Mouse (Mus musculus): ENCODE results near the gene Fam171b. TPM values are rescaled to one million over a fixed set of nuclear protein-coding genes. Genes with fewer than 3 reads are reported as not detected.

The Fam171b gene
- polyA plus RNA-seq (2014; fragmentation: Nextera tagmentation; extraction: Ambion mirVana) = 1.9 and 3.6 TPM in 2 replicates

DNA sequence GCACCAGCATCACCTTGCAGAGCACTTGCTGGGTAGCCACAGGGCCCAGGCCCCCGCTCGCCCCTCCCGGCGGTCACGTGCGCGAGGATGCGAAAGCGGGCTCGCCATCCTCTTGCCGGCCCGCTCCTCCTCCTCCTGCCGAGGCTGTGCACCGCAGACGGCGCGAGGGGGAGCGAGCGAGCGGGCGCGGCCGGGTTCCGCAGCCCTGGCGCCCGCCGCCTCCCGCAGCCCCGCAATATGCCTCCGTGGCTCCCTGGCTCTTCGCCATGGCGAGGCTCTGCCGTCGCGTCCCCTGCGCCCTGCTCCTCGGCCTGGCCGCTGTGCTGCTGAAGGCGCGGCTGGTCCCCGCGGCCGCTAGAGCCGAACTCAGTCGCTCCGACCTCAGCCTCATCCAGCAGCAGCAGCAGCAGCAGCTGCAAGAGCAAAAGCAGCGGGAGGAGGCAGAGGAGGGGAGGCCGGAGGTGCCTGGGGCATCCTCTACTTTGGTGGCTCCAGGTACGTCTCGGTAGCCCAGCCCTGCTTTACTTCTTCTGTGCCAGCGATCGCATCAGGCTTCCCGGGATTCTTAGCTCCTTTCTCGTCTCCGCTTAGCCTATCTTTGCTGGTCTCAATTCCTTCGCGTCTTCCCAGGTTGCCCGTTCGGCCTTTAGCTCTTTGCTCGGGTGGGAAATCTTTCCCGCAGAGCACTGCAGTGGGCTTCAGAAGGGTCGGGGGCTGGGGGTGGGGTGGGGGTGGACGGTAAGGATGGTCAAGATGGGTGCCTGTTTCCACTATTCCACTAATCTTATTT lies at the start of gene Fam171b:
TSS of gene Fam171b (plus strand) at position 154 of the 790 bp plus-strand sequence.
- WGBS = under 1% methylated on average over 58 of the region's 63 CpGs
- H3K9ac ChIP-seq (ENCODE audit: low read length) = peak within 1 kb of the TSS; percentile 71
- peaks cover 29% of the 10 kb centered on the region for H3K27me3 ChIP-seq (ENCODE audit: control insufficient read depth, insufficient read depth, low read length)
- H3K36me3 ChIP-seq (ENCODE audit: control insufficient read depth, insufficient read depth, low read length) = no peaks in the 10 kb centered on the region
- H3K4me1 ChIP-seq (ENCODE audit: control insufficient read depth in 2 of 2, insufficient read depth in 2 of 2, low read length in 2 of 2) = peaks cover 0 to 5% of the 10 kb centered on the region in 2 experiments; a peak in 1 of 4 replicates
- ATAC-seq (ENCODE audit: insufficient number of reproducible peaks, insufficient read depth, low FRiP score, low read depth) = peak; percentile 83
- peak within 1 kb of the TSS; percentile 95 for H3K4me2 ChIP-seq (ENCODE audit: low read length)
- H3K27ac ChIP-seq (replicated peaks in 1 of 2; ENCODE audit: control insufficient read depth in 1 of 2, insufficient read depth in 1 of 2, low read depth in 2 of 2, low read length in 2 of 2) = no peak within 1 kb of the TSS
- H3K9me3 ChIP-seq (ENCODE audit: control insufficient read depth, low read length) = no peaks in the 10 kb centered on the region
- H3K4me3 ChIP-seq (ENCODE audit: control insufficient read depth in 1 of 2, insufficient read depth in 1 of 2, low read depth in 1 of 2, low read length in 2 of 2) = peak within 1 kb of the TSS; percentile 61 to 64

DNA sequence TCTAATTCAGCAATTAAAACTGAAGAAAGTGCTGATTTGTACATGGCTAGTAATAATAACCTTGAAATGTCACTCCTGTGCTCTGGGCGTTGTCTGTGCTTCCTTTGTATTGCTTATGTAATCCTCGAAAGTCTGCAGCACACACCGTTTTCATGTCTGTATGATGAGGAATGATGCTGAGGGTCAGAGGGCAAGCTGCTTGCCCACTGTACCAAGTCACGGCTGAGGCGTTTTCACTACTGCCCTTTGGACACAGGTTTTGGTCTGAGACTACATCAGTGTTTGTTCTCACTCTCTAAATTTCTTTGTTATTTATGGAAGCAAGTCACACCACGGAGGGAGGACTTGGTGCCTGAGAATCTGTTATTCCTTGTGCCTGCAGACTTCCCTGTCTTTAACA lies 46.4 kb upstream of the Fam171b start:
- Histone ChIP-seq H3K9me3 (ENCODE audit: control insufficient read depth, low read length) (no peaks in the 10 kb centered on the region), H3K4me1 (ENCODE audit: control insufficient read depth in 2 of 2, insufficient read depth in 2 of 2, low read length in 2 of 2) (0 out of 4 replicates have a peak, but pooled peaks cover 0 to 5% of the 10 kb centered on the region in 2 experiments), H3K27ac (replicated peaks in 1 of 2; ENCODE audit: control insufficient read depth in 1 of 2, insufficient read depth in 1 of 2, low read depth in 2 of 2, low read length in 2 of 2) (no peak overlapping the region), H3K36me3 (ENCODE audit: control insufficient read depth, insufficient read depth, low read length) (peaks cover 35% of the 10 kb centered on the region), H3K27me3 (ENCODE audit: control insufficient read depth, insufficient read depth, low read length) (peaks cover 18% of the 10 kb centered on the region), H3K4me2 (ENCODE audit: low read length) (no peak overlapping the region), H3K9ac (ENCODE audit: low read length) (no peak overlapping the region), H3K4me3 (ENCODE audit: control insufficient read depth in 1 of 2, insufficient read depth in 1 of 2, low read depth in 1 of 2, low read length in 2 of 2) (no peak overlapping the region)
- WGBS = 77% methylated on average over 6 of the region's 6 CpGs
- no peak for ATAC-seq (ENCODE audit: insufficient number of reproducible peaks, insufficient read depth, low FRiP score, low read depth)

DNA sequence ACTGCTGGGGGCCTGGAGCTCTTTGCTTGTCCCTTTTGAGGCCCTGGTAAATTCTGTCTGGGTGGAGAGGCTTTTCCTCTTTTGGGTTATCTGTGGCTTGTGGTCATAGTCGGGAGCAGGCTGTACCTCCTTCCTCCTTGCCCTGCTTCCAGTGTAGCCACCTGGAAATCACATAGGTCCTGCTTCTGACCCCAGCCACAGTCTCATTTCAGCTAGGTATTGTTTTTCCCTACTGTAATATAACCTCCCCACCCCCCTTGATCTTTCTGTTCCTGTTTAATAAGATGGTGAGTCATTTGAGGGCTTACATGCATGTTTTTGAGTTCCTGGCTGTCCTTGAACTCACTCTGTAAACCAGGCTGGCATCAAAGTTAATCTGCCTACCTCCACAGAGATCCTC lies 45.6 kb upstream of the Fam171b start:
- no peak for ATAC-seq (ENCODE audit: insufficient number of reproducible peaks, insufficient read depth, low FRiP score, low read depth)
- Histone ChIP-seq H3K4me3 (ENCODE audit: control insufficient read depth in 1 of 2, insufficient read depth in 1 of 2, low read depth in 1 of 2, low read length in 2 of 2) (no peak overlapping the region), H3K27ac (replicated peaks in 1 of 2; ENCODE audit: control insufficient read depth in 1 of 2, insufficient read depth in 1 of 2, low read depth in 2 of 2, low read length in 2 of 2) (no peak overlapping the region), H3K27me3 (ENCODE audit: control insufficient read depth, insufficient read depth, low read length) (peaks cover 13% of the 10 kb centered on the region), H3K4me2 (ENCODE audit: low read length) (no peak overlapping the region), H3K36me3 (ENCODE audit: control insufficient read depth, insufficient read depth, low read length) (peaks cover 37% of the 10 kb centered on the region), H3K4me1 (ENCODE audit: control insufficient read depth in 2 of 2, insufficient read depth in 2 of 2, low read length in 2 of 2) (0 out of 4 replicates have a peak, but pooled peaks cover 0 to 5% of the 10 kb centered on the region in 2 experiments), H3K9ac (ENCODE audit: low read length) (no peak overlapping the region), H3K9me3 (ENCODE audit: control insufficient read depth, low read length) (no peaks in the 10 kb centered on the region)
- 73% methylated on average over 1 of the region's 1 CpGs for WGBS

DNA sequence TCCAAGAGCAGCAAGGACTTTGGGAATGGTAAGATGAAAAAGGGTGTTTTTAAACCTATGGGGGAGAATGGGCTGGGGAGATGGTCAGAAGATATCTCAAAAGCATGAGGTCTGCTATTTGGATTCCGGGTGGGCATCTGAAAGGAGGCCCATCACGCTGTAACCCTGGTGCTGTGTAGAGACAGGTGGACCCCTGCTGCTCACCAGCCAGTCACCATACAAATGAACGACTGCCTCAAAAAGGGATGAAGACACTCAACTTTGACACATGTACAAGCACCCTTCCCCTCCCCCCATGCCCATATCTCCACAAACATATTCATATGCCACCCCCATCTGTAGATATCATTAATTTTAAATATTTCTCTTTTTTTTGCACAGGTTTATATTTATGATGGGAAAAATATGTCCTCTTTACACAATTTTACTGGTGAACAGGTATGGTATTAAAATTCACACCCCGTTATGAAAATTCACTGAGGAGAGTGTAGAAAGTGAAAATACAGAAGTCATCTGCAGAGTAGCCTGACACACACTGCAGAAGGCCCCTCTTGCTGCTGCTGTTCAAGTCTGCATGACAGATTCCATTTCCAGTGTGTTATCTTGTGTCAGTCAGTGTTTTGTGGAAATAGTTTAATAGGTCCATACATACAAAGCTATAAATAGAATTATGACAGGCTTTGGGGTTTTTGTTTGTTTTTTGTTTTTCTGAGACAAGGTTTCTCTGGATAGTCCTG lies 44.0 kb upstream of the Fam171b start:
- WGBS = 84% methylated on average over 4 of the region's 4 CpGs
- peaks cover 53% of the 10 kb centered on the region for H3K36me3 ChIP-seq (ENCODE audit: control insufficient read depth, insufficient read depth, low read length)

DNA sequence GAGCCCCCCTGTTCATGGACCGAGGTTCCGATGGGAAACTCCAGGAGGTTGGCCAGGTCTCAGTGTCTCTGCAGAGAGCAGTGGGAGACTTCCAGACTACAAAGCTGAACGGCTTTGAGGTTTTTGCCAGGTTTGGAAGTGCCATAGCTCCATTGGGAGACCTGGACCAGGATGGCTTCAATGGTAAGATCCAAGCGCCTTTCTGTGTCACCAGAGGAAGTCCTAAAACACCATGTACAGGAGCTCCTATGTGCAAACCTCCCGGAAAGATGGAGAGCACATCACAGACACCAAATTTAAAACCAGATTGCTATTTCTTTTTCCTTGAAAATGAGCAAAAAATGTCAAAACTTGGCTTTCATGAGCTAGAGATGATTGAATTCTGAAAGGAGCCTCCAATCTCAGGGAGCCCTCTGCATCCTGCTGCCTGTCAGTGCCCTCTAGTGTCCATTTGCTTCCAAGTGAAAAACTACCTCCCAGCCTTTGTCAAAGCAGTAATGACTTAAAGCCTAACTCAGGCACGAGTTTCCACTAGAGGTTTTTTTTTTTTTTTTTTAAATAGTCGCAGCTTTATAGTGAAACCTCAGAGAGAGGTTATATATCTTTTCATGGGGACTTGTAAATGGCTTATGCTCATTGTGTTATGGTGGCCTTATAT lies 41.2 kb upstream of the Fam171b start:
- Histone ChIP-seq H3K4me2 (ENCODE audit: low read length) (no peak overlapping the region), H3K27ac (replicated peaks in 1 of 2; ENCODE audit: control insufficient read depth in 1 of 2, insufficient read depth in 1 of 2, low read depth in 2 of 2, low read length in 2 of 2) (no peak overlapping the region), H3K27me3 (ENCODE audit: control insufficient read depth, insufficient read depth, low read length) (peaks cover 2% of the 10 kb centered on the region; the same call in 1 of the 2 replicates), H3K4me1 (ENCODE audit: control insufficient read depth in 2 of 2, insufficient read depth in 2 of 2, low read length in 2 of 2) (0 out of 4 replicates have a peak, but pooled peaks cover 0 to 5% of the 10 kb centered on the region in 2 experiments), H3K9ac (ENCODE audit: low read length) (no peak overlapping the region), H3K9me3 (ENCODE audit: control insufficient read depth, low read length) (no peaks in the 10 kb centered on the region), H3K36me3 (ENCODE audit: control insufficient read depth, insufficient read depth, low read length) (peaks cover 61% of the 10 kb centered on the region), H3K4me3 (ENCODE audit: control insufficient read depth in 1 of 2, insufficient read depth in 1 of 2, low read depth in 1 of 2, low read length in 2 of 2) (no peak overlapping the region)
- WGBS = 55% methylated on average over 7 of the region's 7 CpGs
- ATAC-seq (ENCODE audit: insufficient number of reproducible peaks, insufficient read depth, low FRiP score, low read depth) = no peak

More for the DNA sequence above, 44.0 kb upstream of the Fam171b start:
- Histone ChIP-seq H3K4me3 (ENCODE audit: control insufficient read depth in 1 of 2, insufficient read depth in 1 of 2, low read depth in 1 of 2, low read length in 2 of 2) (no peak overlapping the region), H3K9me3 (ENCODE audit: control insufficient read depth, low read length) (no peaks in the 10 kb centered on the region), H3K27ac (replicated peaks in 1 of 2; ENCODE audit: control insufficient read depth in 1 of 2, insufficient read depth in 1 of 2, low read depth in 2 of 2, low read length in 2 of 2) (no peak overlapping the region), H3K9ac (ENCODE audit: low read length) (no peak overlapping the region), H3K4me1 (ENCODE audit: control insufficient read depth in 2 of 2, insufficient read depth in 2 of 2, low read length in 2 of 2) (0 out of 4 replicates have a peak, but pooled peaks cover 0 to 5% of the 10 kb centered on the region in 2 experiments), H3K27me3 (ENCODE audit: control insufficient read depth, insufficient read depth, low read length) (peaks cover 10% of the 10 kb centered on the region), H3K4me2 (ENCODE audit: low read length) (no peak overlapping the region)
- no peak for ATAC-seq (ENCODE audit: insufficient number of reproducible peaks, insufficient read depth, low FRiP score, low read depth)

DNA sequence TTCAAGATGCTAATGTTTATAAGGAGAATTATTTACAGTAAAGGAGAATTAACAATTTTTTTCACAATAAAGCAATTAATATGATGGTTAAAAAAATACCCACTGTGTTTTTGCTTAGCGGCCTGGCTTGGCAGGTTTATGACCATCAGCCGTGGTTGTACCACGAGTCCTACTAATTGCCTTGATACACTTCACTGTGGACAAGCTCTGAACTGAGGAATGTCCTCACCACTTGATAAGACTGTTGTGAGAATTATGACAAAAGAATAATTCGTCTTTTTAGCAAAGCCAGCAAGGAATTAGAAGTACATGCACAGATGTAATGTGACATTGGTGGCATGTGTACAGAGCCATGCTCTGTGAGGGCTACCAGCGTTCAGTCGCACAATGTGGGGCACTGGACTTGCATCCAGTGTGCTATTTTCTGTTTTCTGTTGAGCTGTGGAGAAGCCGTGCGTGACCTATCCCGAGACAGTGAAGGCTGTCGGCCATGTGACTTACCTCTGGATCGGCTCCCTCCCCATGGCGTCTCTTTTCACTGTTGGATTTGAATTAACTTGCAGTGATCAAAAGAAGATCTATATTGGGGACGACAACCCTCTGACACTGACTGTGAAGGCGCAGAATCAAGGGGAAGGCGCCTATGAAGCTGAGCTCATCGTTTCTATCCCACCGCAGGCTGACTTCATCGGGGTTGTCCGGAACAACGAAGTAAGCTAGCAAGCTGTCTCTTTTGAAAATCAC lies 20.9 kb upstream of the Fam171b start:
- Histone ChIP-seq H3K27me3 (ENCODE audit: control insufficient read depth, insufficient read depth, low read length) (no peaks in the 10 kb centered on the region), H3K4me2 (ENCODE audit: low read length) (no peak overlapping the region), H3K36me3 (ENCODE audit: control insufficient read depth, insufficient read depth, low read length) (peaks cover 78% of the 10 kb centered on the region), H3K9ac (ENCODE audit: low read length) (no peak overlapping the region), H3K27ac (replicated peaks in 1 of 2; ENCODE audit: control insufficient read depth in 1 of 2, insufficient read depth in 1 of 2, low read depth in 2 of 2, low read length in 2 of 2) (no peak overlapping the region), H3K4me1 (ENCODE audit: control insufficient read depth in 2 of 2, insufficient read depth in 2 of 2, low read length in 2 of 2) (no peaks in the 10 kb centered on the region), H3K4me3 (ENCODE audit: control insufficient read depth in 1 of 2, insufficient read depth in 1 of 2, low read depth in 1 of 2, low read length in 2 of 2) (no peak overlapping the region), H3K9me3 (ENCODE audit: control insufficient read depth, low read length) (no peaks in the 10 kb centered on the region)
- ATAC-seq (ENCODE audit: insufficient number of reproducible peaks, insufficient read depth, low FRiP score, low read depth) = no peak
- WGBS = 89% methylated on average over 20 of the region's 20 CpGs

DNA sequence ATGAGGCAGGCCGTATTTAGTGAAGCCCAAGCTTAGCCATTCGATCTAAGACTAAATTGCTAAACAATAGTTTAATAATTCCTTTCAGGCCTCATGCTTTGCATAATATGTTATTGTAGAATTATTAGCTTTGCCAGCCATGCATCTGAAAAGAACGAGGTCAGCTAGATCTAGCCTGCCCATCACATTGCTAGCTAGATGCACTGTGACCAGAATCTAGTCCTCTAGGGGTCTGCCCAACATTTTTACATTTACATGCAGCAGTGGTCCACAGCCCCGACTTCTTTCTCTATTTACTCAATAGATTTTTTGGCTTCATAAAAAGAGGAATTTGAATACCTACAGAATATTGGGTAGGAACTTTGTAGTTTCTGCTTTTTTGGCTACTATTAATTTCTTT lies 20.3 kb upstream of the Fam171b start:
- H3K4me1 ChIP-seq (ENCODE audit: control insufficient read depth in 2 of 2, insufficient read depth in 2 of 2, low read length in 2 of 2) = no peaks in the 10 kb centered on the region
- H3K27me3 ChIP-seq (ENCODE audit: control insufficient read depth, insufficient read depth, low read length) = no peaks in the 10 kb centered on the region
- H3K9ac ChIP-seq (ENCODE audit: low read length) = no peak overlapping the region
- no peaks in the 10 kb centered on the region for H3K9me3 ChIP-seq (ENCODE audit: control insufficient read depth, low read length)
- H3K4me2 ChIP-seq (ENCODE audit: low read length) = no peak overlapping the region
- no peak overlapping the region for H3K27ac ChIP-seq (replicated peaks in 1 of 2; ENCODE audit: control insufficient read depth in 1 of 2, insufficient read depth in 1 of 2, low read depth in 2 of 2, low read length in 2 of 2)
- H3K36me3 ChIP-seq (ENCODE audit: control insufficient read depth, insufficient read depth, low read length) = peaks cover 84% of the 10 kb centered on the region
- 87% methylated on average over 4 of the region's 4 CpGs for WGBS
- ATAC-seq (ENCODE audit: insufficient number of reproducible peaks, insufficient read depth, low FRiP score, low read depth) = no peak
- H3K4me3 ChIP-seq (ENCODE audit: control insufficient read depth in 1 of 2, insufficient read depth in 1 of 2, low read depth in 1 of 2, low read length in 2 of 2) = no peak overlapping the region
